Mouse (Mus musculus) embryonic fibroblast, embryonic 13.5 days (primary cell): ENCODE measurements around the gene Atp13a1.

Experiments
- CTCF ChIP-seq: IDR thresholded peaks from 2 replicates; pipeline ENCODE4 v1.5.1; 2011; ENCODE audit warnings: mild to moderate bottlenecking, control low read depth, low read length, moderate library complexity, borderline replicate concordance; ENCODE audit not compliant: insufficient read depth
- POLR2A ChIP-seq: IDR thresholded peaks from 2 replicates; pipeline ENCODE4 v1.6.1; 2011; ENCODE audit warnings: low read depth, mild to moderate bottlenecking, control low read depth, low read length, moderate library complexity

DNA sequence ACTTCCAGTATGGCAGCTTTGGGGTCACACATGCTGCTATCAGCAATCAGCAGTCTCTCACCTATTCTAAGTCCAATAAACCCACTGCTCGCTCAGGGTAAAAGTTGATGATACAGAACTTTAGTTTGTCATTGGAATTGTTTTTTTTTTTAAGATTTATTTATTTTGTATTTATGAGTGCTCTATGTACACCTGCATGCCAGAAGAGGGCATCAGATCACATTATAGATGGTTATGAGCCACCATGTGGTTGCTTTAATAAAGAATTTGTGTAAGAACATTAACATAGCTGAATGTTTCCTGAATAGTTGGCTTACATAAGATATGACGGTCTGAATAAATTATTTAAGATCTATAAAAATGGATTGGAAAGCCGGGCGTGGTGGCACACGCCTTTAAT, 32.6 kb upstream of the Atp13a1 start:
- TF ChIP-seq CTCF, result no peak
- no peak for TF ChIP-seq POLR2A
